Mouse (Mus musculus) E14TG2a.4 (cell line): Measurements from ENCODE around the gene Luc7l3.

Experiments
- H3K27me3 ChIP-seq: 2 replicates; pipeline ENCODE4 v1.6.1; 2014; ENCODE audit warnings: low read length, control low read depth; ENCODE audit not compliant: insufficient read depth
- H3K36me3 ChIP-seq: 2 replicates; pipeline ENCODE4 v1.6.1; 2014; ENCODE audit warnings: low read length, control low read depth; ENCODE audit not compliant: insufficient read depth
- H3K4me1 ChIP-seq: replicated peaks from 2 replicates; pipeline ENCODE4 v1.6.1; 2014; ENCODE audit warnings: low read depth, low read length, control low read depth
- H3K4me3 ChIP-seq: replicated peaks from 2 replicates; pipeline ENCODE4 v1.5.1; 2014; ENCODE audit warnings: mild to moderate bottlenecking, low read length
- H3K9me3 ChIP-seq: 2 replicates; pipeline ENCODE4 v1.6.1; 2014; ENCODE audit warnings: low read length, control low read depth
- CTCF ChIP-seq: conservative IDR thresholded peaks from 2 replicates; pipeline ENCODE4 v1.5.1; 2014; ENCODE audit warnings: low read length
- NANOG ChIP-seq: IDR thresholded peaks from 2 replicates; pipeline ENCODE4 v1.6.1; 2014; ENCODE audit warnings: borderline replicate concordance, low read length, mixed read lengths
- POU5F1 ChIP-seq: IDR thresholded peaks from 2 replicates; pipeline ENCODE4 v1.6.1; 2014; ENCODE audit warnings: low read length, borderline replicate concordance

Gene Luc7l3

GRCm38 (mm10) chr11:94355521-94356217 lies 33.9 kb upstream of the Luc7l3 start:
- H3K9me3 ChIP-seq, result peaks cover 4% of the 10 kb centered on the region; the same call in 1 of the 2 replicates

GRCm38 (mm10) chr11:94351094-94351493 lies 29.3 kb upstream of the Luc7l3 start:
- Histone ChIP-seq H3K4me3 (no peak overlapping the region), H3K9me3 (peaks cover 4% of the 10 kb centered on the region; the same call in 1 of the 2 replicates), H3K27me3 (peaks cover 36% of the 10 kb centered on the region), H3K4me1 (peaks cover 11% of the 10 kb centered on the region), H3K36me3 (no peaks in the 10 kb centered on the region)
- TF ChIP-seq POU5F1 (no peak), NANOG (no peak), CTCF (no peak)

More at GRCm38 (mm10) chr11:94355521-94356217, 33.9 kb upstream of the Luc7l3 start:
- Histone ChIP-seq H3K4me3 (no peak overlapping the region), H3K4me1 (peaks cover 20% of the 10 kb centered on the region), H3K27me3 (peaks cover 46% of the 10 kb centered on the region), H3K36me3 (no peaks in the 10 kb centered on the region)
- TF ChIP-seq NANOG (no peak), POU5F1 (no peak), CTCF (no peak)

- Histone ChIP-seq H3K4me1 (peaks cover 11% of the 10 kb centered on the region), H3K27me3 (peaks cover 39% of the 10 kb centered on the region), H3K9me3 (peaks cover 2% of the 10 kb centered on the region; the same call in 1 of the 2 replicates), H3K36me3 (no peaks in the 10 kb centered on the region), H3K4me3 (no peak overlapping the region)
- TF ChIP-seq CTCF (no peak), POU5F1 (no peak), NANOG (no peak)
Measured at GRCm38 (mm10) chr11:94350337-94350736, 28.5 kb upstream of the Luc7l3 start.

GRCm38 (mm10) chr11:94349839-94350238 lies 28.1 kb upstream of the Luc7l3 start:
- peaks cover 41% of the 10 kb centered on the region for H3K27me3 ChIP-seq
- no peaks in the 10 kb centered on the region for H3K36me3 ChIP-seq
- H3K4me1 ChIP-seq, result peaks cover 12% of the 10 kb centered on the region
- TF ChIP-seq CTCF, result no peak; the same call in 1 of the 2 replicates
- no peak for TF ChIP-seq POU5F1
- no peaks in the 10 kb centered on the region for H3K9me3 ChIP-seq
- H3K4me3 ChIP-seq, result no peak overlapping the region

- Histone ChIP-seq H3K9me3 (no peaks in the 10 kb centered on the region), H3K27me3 (peaks cover 20% of the 10 kb centered on the region), H3K4me3 (no peak overlapping the region), H3K4me1 (peaks cover 27% of the 10 kb centered on the region), H3K36me3 (no peaks in the 10 kb centered on the region)
- TF ChIP-seq CTCF (no peak), POU5F1 (no peak), NANOG (no peak)
Measured at GRCm38 (mm10) chr11:94347063-94347575, 25.3 kb upstream of the Luc7l3 start.

- H3K4me1 ChIP-seq, result peaks cover 22% of the 10 kb centered on the region
- H3K36me3 ChIP-seq, result no peaks in the 10 kb centered on the region
- H3K4me3 ChIP-seq, result no peak overlapping the region
- TF ChIP-seq NANOG (no peak), CTCF (no peak)
- peaks cover 16% of the 10 kb centered on the region for H3K27me3 ChIP-seq
- H3K9me3 ChIP-seq, result no peaks in the 10 kb centered on the region
Measured at GRCm38 (mm10) chr11:94346611-94347010, 24.8 kb upstream of the Luc7l3 start.

- H3K36me3 ChIP-seq, result no peaks in the 10 kb centered on the region
- peaks cover 16% of the 10 kb centered on the region for H3K27me3 ChIP-seq
- H3K4me1 ChIP-seq, result peaks cover 21% of the 10 kb centered on the region
- TF ChIP-seq CTCF (no peak), POU5F1 (no peak)
- H3K9me3 ChIP-seq, result no peaks in the 10 kb centered on the region
- H3K4me3 ChIP-seq, result no peak overlapping the region
Measured at GRCm38 (mm10) chr11:94345926-94346325, 24.1 kb upstream of the Luc7l3 start.

GRCm38 (mm10) chr11:94344470-94344869 lies 22.7 kb upstream of the Luc7l3 start:
- no peak overlapping the region for H3K4me3 ChIP-seq
- peaks cover 6% of the 10 kb centered on the region for H3K36me3 ChIP-seq
- TF ChIP-seq NANOG (no peak), CTCF (no peak), POU5F1 (no peak)
- H3K4me1 ChIP-seq, result peaks cover 21% of the 10 kb centered on the region
- peaks cover 10% of the 10 kb centered on the region for H3K27me3 ChIP-seq
- no peaks in the 10 kb centered on the region for H3K9me3 ChIP-seq

- no peak for TF ChIP-seq NANOG
- no peak for TF ChIP-seq POU5F1
- no peak for TF ChIP-seq CTCF
- Histone ChIP-seq H3K4me1 (peaks cover 21% of the 10 kb centered on the region), H3K36me3 (peaks cover 11% of the 10 kb centered on the region), H3K27me3 (peaks cover 10% of the 10 kb centered on the region), H3K4me3 (no peak overlapping the region), H3K9me3 (no peaks in the 10 kb centered on the region)
Measured at GRCm38 (mm10) chr11:94343955-94344358, 22.2 kb upstream of the Luc7l3 start.
